Comparison of ENCODE assay signal across 13 mouse cellular contexts in genomic region chr13:63262168-63262957, GRCm38 (mm10).
DNase-seq lines count a peak whose midpoint lies in the region; ATAC-seq lines count a peak whose summit lies in the region.
"Had no signal": no experiment of that assay in that cellular context is flagged by ENCODE, and none has a peak within 500 bp of the region (broad histone marks: within the 10 kb centered on the region; RNA-seq: fewer than 3 reads in every experiment).

No protein-coding gene starts in this region.

- H3K27me3 ChIP-seq in heart, embryonic 13.5 days (replicated peaks): no peaks in the 10 kb centered on the region
- no peaks in the 10 kb centered on the region for H3K27me3 ChIP-seq in heart, embryonic 12.5 days (replicated peaks)
- no peaks in the 10 kb centered on the region for H3K27me3 ChIP-seq in kidney, embryonic 16.5 days (ENCODE audit: insufficient read depth, low read length)
- no peaks in the 10 kb centered on the region for H3K27me3 ChIP-seq in embryonic facial prominence, embryonic 10.5 days (replicated peaks; ENCODE audit: low read depth, poor library complexity, severe bottlenecking)
- H3K27me3 ChIP-seq in embryonic facial prominence, embryonic 14.5 days (replicated peaks; ENCODE audit: control insufficient read depth, insufficient read depth, low read length): no peaks in the 10 kb centered on the region

- H3K9ac ChIP-seq in heart, embryonic 13.5 days: no peak overlapping the region
- H3K9ac ChIP-seq in heart, embryonic 12.5 days: no peak overlapping the region
- H3K9ac ChIP-seq in kidney, embryonic 16.5 days (replicated peaks; ENCODE audit: low read length): no peak overlapping the region
- no peak overlapping the region for H3K9ac ChIP-seq in embryonic facial prominence, embryonic 14.5 days (ENCODE audit: low read depth, low read length)

- no peaks in the 10 kb centered on the region for H3K9me3 ChIP-seq in heart, embryonic 13.5 days
- H3K9me3 ChIP-seq in heart, embryonic 12.5 days (replicated peaks): no peaks in the 10 kb centered on the region
- H3K9me3 ChIP-seq in kidney, embryonic 16.5 days (ENCODE audit: low read length): no peaks in the 10 kb centered on the region
- no peaks in the 10 kb centered on the region for H3K9me3 ChIP-seq in embryonic facial prominence, embryonic 10.5 days
- H3K9me3 ChIP-seq in embryonic facial prominence, embryonic 14.5 days (ENCODE audit: control insufficient read depth, low read length): no peaks in the 10 kb centered on the region

- H3K4me1 ChIP-seq in heart, embryonic 13.5 days: peaks cover 87% of the 10 kb centered on the region
- H3K4me1 ChIP-seq in heart, embryonic 12.5 days (replicated peaks): peaks cover 74% of the 10 kb centered on the region
- H3K4me1 ChIP-seq in kidney, embryonic 16.5 days (ENCODE audit: insufficient read depth, low read length): peaks cover 71% of the 10 kb centered on the region
- peaks cover 69% of the 10 kb centered on the region for H3K4me1 ChIP-seq in embryonic facial prominence, embryonic 10.5 days
- peaks cover 39% of the 10 kb centered on the region for H3K4me1 ChIP-seq in embryonic facial prominence, embryonic 14.5 days (ENCODE audit: control insufficient read depth, insufficient read depth, low read length)

- no peak overlapping the region for H3K4me2 ChIP-seq in heart, embryonic 13.5 days
- H3K4me2 ChIP-seq in heart, embryonic 12.5 days: no peak overlapping the region
- no peak overlapping the region for H3K4me2 ChIP-seq in kidney, embryonic 16.5 days (replicated peaks; ENCODE audit: low read depth, low read length)
- H3K4me2 ChIP-seq in embryonic facial prominence, embryonic 14.5 days (ENCODE audit: low read depth, low read length): no peak overlapping the region

- no peak for ATAC-seq in heart, embryonic 13.5 days (ENCODE audit: extremely low read depth, insufficient number of reproducible peaks, low FRiP score, low TSS enrichment)
- no peak for ATAC-seq in heart, embryonic 12.5 days (ENCODE audit: insufficient number of reproducible peaks, low FRiP score)
- ATAC-seq in kidney, embryonic 16.5 days (ENCODE audit: low FRiP score, low TSS enrichment): no peak
- ATAC-seq in embryonic facial prominence, embryonic 14.5 days (ENCODE audit: low read depth): no peak

- no peak for DNase-seq in kidney, adult 11 months
- no peak for DNase-seq in embryonic facial prominence, embryonic 10.5 days (ENCODE audit: low spot score)
- no peak for DNase-seq in embryonic facial prominence, embryonic 14.5 days (ENCODE audit: low spot score)
- no peak for DNase-seq in layer of hippocampus, adult 11-12 months (ENCODE audit: low spot score)
- DNase-seq: adrenal gland, postnatal 25 days; cerebellum, postnatal 36 days; gastrocnemius, postnatal 14 days; layer of hippocampus, adult 9-11 months; lung, adult 18-20 months; right cerebral cortex, postnatal 25 days had no signal

- no peak overlapping the region for H3K4me3 ChIP-seq in heart, embryonic 13.5 days
- no peak overlapping the region for H3K4me3 ChIP-seq in heart, embryonic 12.5 days
- H3K4me3 ChIP-seq in kidney, embryonic 16.5 days (ENCODE audit: low read length): no peak overlapping the region
- no peak overlapping the region for H3K4me3 ChIP-seq in embryonic facial prominence, embryonic 10.5 days
- no peak overlapping the region for H3K4me3 ChIP-seq in embryonic facial prominence, embryonic 14.5 days (ENCODE audit: low read depth, low read length)

- H3K27ac ChIP-seq in heart, embryonic 13.5 days (replicated peaks): peak overlapping the region; percentile 95
- no peak overlapping the region for H3K27ac ChIP-seq in heart, embryonic 12.5 days (ENCODE audit: poor library complexity, severe bottlenecking)
- 0 out of 2 replicates have a peak overlapping the region, but pooled peaks have one; percentile 70 for H3K27ac ChIP-seq in kidney, embryonic 16.5 days (ENCODE audit: low read length)
- H3K27ac ChIP-seq in embryonic facial prominence, embryonic 10.5 days (replicated peaks): 0 out of 2 replicates have a peak overlapping the region, but pooled peaks have one; percentile 78
- H3K27ac ChIP-seq in embryonic facial prominence, embryonic 14.5 days (replicated peaks; ENCODE audit: low read depth, low read length): peak overlapping the region; percentile 82; the same call in 1 of the 2 replicates

- WGBS in heart, embryonic 13.5 days: 94% methylated on average over 1 of the region's 1 CpGs
- WGBS in heart, embryonic 12.5 days: 90% methylated on average over 1 of the region's 1 CpGs
- WGBS in kidney, embryonic 16.5 days: 61% methylated on average over 1 of the region's 1 CpGs
- 96% methylated on average over 1 of the region's 1 CpGs for WGBS in embryonic facial prominence, embryonic 10.5 days
- 71% methylated on average over 1 of the region's 1 CpGs for WGBS in embryonic facial prominence, embryonic 14.5 days

- peaks cover 36% of the 10 kb centered on the region for H3K36me3 ChIP-seq in heart, embryonic 13.5 days
- H3K36me3 ChIP-seq in heart, embryonic 12.5 days: peaks cover 21% of the 10 kb centered on the region
- H3K36me3 ChIP-seq in kidney, embryonic 16.5 days (ENCODE audit: insufficient read depth, low read length): peaks cover 8% of the 10 kb centered on the region; the same call in 1 of the 2 replicates
- H3K36me3 ChIP-seq in embryonic facial prominence, embryonic 10.5 days (replicated peaks): peaks cover 31% of the 10 kb centered on the region
- peaks cover 27% of the 10 kb centered on the region for H3K36me3 ChIP-seq in embryonic facial prominence, embryonic 14.5 days (ENCODE audit: control insufficient read depth, insufficient read depth, low read length)
